Mouse (Mus musculus) liver (tissue): ENCODE measurements around the gene Gpnmb.

Source experiments
- DNase-seq: peaks from one replicate; pipeline ENCODE4 v3.0.0-alpha.2; 2020; ENCODE audit warnings: mixed read lengths

Gpnmb gene

DNA sequence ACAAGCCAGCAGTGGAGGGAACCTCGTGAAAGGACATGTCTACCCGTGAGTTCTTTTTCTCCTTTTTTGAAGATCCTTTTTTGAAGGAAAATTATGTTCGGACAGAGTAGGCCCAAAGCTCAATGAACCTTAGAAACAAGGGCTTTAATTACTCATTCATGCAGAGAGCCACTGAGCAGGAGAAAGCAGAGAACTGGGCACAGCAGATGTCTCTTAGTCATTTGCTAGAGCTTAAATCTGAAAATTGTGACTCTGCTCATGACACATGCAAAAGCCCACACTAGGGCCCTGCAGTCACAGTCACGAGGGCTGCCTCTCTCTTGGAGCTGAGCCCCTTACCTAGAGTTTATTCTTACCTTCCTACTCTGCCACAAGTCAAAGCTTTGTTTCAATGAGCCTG lies 3.6 kb upstream of the Gpnmb start:
- no peak for DNase-seq

DNA sequence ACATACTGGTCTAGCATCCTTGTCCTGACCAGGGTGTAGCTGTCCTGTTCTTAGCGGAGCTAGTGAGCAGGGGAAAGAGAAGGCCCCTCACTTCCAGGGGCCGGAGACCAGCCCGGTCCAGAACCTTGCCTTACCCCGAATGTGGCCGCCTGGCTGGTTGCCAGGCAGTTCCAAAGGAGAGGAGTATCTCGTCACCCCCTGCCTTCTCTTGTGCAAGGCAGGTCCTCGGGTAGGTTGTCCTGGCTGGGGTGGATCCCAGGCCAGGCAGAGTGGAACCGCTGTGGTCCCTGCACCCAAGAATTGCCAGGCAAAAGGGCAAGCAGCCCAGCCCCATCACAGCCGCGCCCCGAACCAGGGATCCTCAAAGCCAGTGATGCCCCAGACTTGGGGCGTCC lies 919 bp downstream of the Gpnmb start:
- DNase-seq: no peak

DNA sequence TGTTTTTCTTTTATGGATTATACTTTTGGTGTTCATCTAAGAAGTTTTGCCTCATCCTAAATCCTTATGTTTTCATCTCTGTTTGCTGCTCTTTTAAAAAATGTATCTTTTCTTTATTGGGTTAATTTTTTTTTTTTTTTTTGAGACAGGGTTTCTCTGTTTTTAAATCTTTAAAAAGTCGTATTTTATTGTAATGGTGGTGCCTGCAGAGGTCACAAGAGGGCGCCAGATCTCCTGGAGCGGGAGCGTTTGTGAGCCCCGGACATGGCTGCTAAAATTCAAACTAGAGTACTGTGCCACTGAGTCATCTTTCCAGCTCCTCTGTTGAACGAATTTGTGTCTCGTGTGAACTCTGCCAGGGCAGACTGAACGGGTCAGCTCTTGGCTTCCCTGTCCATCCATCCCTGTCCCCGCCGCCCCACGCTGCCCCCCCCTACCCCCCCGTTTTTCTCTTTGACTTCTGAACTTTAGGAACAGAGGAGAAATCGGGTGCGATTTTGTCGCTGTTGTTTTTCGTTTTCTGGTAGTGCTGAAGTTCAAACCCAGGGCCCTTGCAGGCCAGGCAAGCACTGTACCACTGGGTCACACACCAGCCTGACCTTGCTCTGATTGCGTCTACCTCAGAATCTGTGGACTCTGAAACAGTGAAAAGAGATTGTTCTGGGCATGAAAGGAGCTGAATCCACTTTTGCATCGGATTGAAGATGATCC lies 3.3 kb downstream of the Gpnmb start:
- DNase-seq: peak; percentile 62

DNA sequence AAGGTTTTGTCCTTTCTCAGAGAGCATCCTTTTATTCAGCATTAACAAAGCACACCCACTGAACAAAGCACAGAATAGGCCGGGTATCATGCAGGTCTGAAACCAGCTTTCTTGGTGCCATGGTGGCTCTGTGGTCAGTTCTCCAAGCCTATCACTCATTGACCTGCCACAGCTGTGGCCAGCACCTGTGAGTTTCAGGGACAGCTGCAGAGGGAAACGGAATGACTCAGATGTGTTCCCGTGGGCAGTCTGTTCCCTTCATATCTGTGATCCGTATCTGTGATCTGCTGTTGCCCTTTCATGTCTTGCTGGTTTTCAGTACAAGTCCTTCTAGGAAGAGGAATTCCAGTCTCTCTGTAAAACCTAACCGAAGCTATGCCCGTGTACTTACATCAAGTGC lies 10.2 kb downstream of the Gpnmb start:
- no peak for DNase-seq

DNA sequence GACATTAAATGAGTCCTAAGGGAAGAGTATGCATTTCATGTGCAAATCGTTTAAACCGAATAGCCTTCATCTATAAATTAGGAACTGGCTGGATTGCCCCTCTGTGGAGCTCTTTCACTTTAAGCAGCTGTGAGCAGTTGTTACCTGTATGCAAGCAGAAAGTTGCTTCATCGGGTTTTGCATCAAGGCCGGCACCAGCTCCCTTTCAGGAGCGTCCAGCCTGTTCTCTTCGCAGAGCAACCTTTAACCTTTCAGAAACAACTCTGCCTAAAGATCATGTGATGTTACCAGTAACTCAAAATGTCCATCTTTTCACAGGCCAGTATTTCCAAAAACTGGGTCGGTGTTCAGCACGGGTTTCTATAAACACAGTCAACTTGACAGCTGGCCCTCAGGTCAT lies 10.6 kb downstream of the Gpnmb start:
- DNase-seq: no peak

DNA sequence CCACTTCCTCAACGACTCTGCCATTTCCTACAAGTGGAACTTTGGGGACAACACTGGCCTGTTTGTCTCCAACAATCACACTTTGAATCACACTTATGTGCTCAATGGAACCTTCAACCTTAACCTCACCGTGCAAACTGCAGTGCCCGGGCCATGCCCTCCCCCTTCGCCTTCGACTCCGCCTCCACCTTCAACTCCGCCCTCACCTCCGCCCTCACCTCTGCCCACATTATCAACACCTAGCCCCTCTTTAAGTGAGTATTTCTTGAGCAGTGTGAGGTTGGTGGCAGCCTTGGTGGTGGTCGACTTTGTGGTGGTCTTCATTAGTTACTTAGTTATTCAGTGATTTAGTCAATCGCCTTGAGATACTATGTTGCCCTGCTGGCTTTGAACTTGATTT lies 11.5 kb downstream of the Gpnmb start:
- DNase-seq: no peak

DNA sequence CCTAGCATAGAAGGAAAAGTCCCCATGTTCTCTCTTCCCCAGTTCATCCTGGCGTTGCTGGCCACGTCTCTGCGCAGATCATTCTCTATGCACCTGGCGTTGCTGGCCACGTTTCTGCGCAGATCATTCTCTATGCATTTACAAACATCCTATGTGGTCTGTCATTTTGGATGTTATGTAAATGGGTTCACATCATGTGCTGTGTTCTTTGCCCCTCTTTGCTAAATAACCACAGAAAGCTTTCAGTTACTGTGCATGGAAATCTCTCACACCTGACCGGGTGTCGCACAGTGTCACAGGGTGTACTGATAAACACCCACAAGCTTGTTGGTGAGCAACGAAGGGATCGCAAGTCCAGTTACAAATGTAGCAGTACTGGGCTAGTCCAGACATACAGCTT lies 12.0 kb downstream of the Gpnmb start:
- no peak for DNase-seq

DNA sequence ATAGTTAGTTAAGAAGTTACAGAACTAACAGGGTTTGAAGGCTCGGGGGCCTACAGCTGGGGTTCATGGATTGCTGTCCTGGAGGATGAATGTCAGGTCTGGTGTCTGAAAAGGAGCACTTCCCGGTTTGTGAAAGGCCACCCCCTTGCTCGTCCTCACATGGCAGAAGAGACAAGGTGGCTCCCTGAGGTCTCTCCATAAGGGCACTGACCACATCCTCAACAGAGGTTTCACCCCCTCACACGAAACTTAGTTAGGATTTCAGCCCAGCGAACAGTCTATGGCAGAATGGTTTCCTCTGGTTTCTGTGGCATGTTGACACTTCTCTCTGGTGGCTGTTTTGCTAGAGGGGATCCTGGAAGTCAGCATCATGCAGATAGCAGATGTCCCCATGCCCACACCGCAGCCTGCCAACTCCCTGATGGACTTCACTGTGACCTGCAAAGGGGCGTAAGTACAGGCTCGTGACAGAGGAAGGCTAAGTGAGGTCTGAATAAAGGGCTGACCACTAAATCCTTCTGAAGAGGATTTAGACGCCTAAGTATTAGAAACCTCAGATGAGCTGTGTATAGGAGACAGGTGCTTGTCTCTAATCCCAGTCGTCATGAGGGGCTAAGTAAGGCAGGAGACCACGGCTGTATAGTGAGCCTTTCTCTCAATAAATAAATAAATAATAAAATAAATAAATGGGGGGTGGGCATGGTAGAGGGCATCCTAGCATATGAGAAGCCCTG lies 14.5 kb downstream of the Gpnmb start:
- DNase-seq: no peak

DNA sequence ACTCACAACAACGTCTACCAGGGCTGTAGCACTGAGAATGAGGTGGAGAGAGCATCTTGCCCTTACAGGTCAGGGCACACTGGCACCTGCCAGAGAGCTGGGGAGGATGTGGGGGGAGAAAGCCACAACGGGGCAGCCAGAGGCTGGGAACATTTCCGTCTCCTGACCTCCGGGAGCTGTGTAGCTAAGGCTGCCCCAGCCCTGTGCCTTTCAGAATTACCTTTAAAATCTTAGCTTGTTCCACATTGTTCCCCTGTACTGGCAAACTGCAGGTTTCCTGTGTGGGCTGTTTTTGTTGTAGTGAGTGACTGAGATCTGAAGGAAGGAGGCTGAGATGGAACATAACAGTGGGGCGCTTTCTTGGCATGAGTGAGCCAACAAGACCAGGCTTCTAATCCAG lies 15.8 kb downstream of the Gpnmb start:
- no peak for DNase-seq

DNA sequence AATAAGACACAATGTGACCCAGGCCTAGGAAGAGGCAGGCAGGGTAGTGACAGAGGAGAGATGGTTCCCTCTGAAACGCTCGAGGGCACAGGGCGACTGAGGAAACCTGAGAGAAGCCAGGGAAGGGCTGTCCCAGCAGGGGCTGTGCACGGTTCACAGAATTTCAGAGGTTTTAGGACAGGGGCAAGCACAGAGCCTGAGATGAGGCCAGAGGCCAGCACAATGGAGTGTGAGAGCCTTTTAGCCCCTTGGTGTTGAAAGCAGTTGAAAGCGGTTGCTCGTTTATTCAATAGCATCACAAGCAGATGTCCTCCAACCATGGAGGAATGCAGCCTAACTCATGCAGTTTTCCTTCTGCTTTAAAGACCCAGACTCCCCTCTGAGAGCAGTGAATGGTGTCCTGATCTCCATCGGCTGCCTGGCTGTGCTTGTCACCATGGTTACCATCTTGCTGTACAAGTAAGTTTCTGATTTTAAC lies 18.9 kb downstream of the Gpnmb start:
- DNase-seq: no peak

DNA sequence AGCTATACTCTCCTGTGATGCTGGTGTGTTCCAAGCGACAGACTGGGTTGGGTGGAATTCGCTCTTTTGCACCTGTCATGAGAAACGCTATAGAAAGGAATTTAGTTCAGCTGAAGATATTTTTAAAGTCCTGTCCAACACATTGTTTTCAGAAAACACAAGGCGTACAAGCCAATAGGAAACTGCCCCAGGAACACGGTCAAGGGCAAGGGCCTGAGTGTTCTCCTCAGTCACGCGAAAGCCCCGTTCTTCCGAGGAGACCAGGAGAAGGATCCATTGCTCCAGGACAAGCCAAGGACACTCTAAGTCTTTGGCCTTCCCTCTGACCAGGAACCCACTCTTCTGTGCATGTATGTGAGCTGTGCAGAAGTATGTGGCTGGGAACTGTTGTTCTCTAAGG lies 19.7 kb downstream of the Gpnmb start:
- no peak for DNase-seq

DNA sequence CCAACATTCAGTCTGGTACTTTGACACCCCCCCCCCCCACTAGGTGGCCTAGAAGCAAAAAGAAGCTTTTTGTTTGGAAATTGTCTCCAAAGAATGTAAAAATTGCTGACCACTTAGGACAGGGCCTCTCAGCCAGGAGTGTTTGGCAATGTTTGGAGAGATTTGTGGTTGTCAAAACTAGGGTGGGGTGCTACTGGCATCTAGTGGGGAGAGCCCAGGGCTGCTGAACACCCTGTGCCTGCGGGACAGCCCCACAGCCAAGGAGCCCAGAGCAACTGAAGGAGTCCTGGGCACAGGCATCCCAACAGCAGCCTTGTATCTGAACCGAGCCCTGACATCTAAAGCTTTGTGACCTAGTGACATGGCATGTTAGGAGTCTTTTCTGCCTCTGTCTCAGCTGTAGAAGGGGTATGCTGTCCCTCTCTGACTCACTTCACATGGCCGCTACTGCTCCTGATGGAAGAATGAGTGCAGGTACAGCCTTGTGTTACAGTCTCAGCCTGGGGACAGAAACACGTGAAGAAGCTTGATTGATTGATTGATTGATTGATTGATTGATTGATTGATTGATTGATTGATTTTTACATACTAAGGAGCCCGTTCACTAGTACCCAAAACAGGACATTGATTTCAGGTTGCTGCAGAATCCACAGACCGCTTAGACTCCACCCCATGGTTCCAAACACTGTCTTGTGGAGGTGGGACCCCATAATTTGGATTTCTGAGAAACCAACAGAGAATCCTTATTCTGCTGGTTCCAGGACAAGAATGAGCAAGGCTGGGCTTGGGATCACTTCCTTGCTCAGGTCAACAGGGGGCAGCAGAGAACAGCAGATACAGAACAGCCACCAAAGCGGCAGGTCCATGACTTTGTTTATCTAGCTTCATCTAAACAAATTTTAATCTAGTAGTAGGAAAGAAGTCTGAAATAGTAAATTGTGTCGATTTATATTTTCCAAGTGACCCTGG lies 21.0 kb downstream of the Gpnmb start:
- peak; percentile 68 for DNase-seq

DNA sequence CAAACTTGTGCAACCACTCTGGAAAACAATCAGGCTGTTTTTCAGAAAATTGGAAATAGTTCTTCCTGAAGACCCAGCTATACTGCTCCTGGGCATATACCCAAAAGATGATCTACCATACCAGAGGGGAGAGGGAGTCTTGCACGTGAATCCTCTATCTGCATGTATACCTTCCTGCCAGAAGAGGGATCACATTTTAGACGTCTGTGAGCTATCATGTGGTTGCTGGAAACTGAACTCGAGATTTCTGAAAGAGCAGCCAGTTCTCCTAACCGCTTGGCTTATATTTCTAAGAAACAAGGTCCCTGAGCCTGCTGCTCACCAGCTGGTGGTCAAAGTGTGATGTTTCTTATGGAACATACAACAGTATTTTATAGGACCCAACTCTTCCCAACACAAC lies 32.0 kb downstream of the Gpnmb start:
- DNase-seq: no peak

DNA sequence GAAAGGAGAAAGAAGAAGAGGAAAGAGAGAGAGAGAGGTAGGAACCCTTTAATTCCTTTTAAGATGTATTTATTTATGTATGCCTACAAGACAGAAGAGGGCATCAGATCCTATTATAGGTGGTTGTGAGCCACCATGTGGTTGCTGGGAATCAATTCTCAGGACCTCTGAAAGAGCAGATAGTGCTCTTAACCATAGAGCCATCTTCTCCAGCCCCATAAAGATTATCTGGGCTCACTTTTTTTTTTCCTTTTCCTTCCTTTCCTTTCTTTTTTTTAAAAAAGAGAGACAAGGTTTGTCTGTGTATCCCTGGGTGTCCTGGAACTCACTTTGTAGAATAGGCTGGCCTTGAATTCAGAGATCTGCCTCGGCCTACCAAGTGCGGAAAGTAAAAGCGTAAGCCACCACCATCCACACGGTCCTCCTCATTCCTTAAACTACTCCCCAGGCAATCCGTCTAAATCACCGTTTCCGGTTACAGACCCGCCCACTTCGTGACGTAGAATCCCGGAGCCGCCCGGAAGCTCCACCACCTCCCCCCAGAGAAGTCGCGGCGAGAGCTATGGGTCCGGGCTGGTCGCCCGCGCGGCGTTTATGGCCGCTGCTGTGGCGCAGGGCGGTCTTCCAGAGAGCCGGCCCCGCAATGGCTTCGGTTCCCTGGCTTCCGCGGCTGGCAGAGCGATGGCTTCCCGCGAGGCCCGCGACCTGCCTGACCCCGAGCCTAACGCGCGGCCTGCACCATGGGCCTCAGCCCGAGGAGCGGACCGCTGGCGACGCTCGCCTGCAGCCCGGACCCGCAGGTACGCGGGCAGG lies 37.2 kb downstream of the Gpnmb start, which contains the start of gene Malsu1:
TSS of gene Malsu1 (plus strand) at position 492 of the 813 bp plus-strand sequence.
- DNase-seq: peak; percentile 92

DNA sequence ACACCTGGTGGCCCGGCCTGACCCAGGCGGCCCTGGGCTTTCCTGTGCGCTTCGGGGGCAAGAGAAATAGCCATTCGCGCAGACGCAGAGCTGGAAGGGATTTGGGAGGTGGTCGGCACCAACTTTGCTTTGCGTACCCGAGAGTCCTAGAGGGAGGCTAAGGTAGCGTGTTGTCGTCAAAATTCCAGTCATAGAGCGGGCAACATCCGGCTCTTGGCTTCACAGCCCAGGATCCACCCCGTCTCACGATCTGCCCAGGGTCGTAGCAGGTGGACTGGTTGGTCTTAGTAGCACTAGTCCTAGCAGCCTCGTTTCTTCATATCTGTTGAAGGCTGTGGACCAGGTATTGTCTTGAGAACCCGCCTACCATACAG lies 37.8 kb downstream of the Gpnmb start:
- DNase-seq: peak; percentile 13

DNA sequence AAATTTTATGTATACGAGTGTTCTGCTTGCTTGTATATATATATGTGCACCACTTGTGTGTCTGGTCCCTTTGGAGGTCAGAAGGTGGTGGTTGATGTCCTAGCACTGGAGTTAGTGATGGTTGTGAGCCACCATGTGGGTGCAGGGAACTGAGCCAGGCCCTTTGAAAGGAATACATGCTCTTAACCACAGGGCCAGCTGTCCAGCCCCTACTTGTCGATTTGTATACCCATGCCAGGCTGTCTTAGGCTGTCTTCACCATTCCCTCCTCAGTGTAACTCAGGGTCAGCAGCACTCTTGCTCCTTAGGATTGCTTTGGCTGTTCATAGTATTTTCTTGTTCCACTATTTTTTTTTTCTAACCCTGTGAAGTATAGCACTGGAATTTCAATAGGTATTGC lies 41.5 kb downstream of the Gpnmb start:
- no peak for DNase-seq

DNA sequence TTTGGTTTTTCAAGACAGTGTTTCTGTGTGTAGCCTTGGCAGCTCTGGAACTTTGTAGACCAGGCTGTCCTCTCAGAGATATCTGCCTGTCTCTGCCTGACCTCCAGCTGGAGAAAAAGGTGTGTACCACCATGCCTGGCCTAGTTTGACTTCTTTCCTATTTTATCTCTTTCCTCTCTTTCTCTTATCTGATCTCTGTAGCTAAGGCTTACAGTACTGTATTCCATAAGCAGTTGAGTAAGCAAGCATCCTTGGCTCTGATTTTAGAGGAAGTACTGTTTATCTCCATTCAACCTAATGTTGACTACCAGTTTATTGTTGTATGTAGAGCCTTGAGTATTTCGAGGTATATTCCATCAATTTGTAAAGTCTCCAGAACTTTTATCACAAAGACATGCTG lies 43.0 kb downstream of the Gpnmb start:
- DNase-seq: no peak

DNA sequence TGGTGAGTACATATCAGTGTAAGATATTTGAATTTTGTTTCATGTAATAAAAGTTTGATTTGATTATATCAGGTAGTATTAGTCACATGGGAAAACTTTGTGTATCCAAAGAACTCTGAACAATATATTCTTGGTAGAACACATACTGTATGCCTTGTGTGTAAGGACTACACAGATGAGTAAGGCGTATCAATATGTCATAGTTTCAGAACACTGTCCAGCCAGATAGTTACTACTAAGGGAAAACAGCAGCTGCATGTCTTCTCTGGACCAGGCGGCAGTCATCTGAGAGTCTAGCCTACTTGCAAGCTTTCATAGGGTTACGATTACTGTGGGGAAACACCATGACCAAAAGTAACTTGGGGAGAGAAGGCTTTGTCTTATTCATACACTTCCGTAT lies 46.7 kb downstream of the Gpnmb start:
- no peak for DNase-seq

DNA sequence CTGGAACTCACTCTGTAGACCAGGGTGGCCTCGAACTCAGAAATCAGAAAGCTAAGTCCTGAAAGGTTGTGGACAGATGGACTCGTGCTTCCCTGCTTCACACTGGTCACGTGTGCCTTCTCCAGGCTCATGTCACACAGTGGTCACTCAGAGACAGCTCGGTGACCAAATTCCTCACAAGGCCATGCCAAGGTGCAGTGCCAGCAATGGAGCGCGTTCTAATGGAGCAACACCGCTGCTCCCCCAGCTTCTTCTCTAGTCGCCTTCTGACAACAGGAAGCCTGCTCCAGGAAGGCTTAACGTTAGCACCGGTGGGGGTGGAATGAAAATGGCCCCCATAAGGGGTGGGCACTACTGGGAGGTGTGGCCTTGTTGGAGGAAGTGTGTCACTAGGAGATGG lies 58.6 kb downstream of the Gpnmb start:
- DNase-seq: no peak

DNA sequence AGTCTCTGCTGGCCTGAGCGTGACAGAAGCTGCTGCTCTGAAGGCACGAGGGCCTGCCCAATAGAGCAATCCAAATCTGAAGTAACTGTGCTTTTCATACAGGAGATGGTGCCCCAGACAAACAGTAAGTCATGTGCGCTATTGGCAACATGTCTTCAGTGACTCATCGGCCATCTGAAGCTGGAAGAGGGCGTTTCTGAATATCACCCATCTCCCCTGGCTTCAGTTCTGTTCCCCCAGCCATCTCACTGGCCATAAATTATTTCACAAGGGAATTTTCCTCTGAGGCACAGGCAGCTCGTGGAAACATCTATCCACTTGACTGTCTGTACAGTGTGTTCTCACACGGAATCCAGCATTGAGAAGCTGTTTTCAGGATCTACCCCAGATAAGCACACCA lies 60.1 kb downstream of the Gpnmb start:
- no peak for DNase-seq

DNA sequence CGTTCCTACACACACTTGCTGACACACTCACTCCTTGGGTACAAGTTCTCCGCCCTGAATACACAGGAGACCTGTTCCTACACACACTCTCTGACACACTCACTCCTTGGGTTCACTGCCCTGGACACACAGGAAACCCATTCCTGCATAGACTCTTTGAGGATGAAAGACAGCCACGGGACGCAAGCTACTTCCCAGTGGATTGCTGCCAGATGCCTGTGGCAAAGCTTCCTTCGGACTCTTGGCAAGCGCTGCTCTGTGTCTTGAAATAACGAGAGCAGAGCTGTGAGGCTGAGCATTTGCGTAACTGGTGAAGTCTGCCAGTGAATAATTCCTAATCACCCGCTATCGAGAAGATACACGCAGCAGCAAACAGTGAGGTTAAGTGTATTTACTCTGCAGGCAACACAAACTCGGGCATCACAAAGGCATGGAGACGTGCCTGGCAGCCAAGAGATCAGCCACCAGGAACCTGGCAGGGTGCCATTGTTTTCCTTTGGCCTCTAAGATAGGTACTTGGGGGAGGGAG lies 60.7 kb downstream of the Gpnmb start:
- peak; percentile 15 for DNase-seq

DNA sequence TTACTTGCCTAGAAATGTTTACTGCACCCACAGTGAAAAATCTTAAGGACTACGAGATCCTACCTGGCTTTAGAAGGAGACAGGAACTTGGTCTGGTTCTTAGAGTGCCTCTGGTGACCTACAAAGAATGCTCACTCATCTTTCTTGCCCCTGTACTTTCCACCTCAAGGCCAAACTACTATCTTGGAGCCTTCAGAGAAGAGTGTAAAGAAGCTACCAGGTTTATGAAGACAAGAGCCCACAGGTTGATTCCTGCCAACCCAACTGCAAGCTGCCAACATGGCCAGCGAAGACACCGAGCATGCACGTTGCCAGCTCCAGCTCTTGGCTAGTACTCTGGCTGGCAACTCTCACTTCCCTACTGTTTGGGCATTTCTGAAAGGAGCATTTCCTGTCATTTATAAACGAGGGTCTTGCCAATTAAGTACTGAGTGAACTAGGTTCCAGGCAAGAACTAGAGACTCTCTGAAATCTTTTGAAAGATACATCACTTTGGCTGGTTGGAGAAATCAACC lies 61.3 kb downstream of the Gpnmb start:
- no peak for DNase-seq
